Mouse (Mus musculus) embryonic facial prominence, embryonic 14.5 days (tissue): Measurements from ENCODE around the gene Wdfy4. TPM values are rescaled to one million over a fixed set of nuclear protein-coding genes. Genes with fewer than 3 reads are reported as not detected.
A peak's percentile ranks its signal among the peaks of the same experiment; 100 is the strongest.

Source experiments
- ATAC-seq: fragments of 200-750 bp; cut with Nextera tagmentation; 2 replicates; pipeline ENCODE4 v1.8.0; 2017; ENCODE audit warnings: low read depth, moderate number of reproducible peaks, moderate TSS enrichment
- DNase-seq: peaks from one replicate; pipeline ENCODE4 v3.0.0-alpha.2; 2015; ENCODE audit warnings: low spot score
- H3K27ac ChIP-seq: fragments of 300-500 bp; sonication (generic); replicated peaks from 2 replicates; pipeline ENCODE4 v1.5.1; 2014; ENCODE audit warnings: low read depth, mild to moderate bottlenecking, low read length, moderate library complexity
- H3K27me3 ChIP-seq: fragments of 300-500 bp; sonication (generic); replicated peaks from 2 replicates; pipeline ENCODE4 v1.6.1; 2014; ENCODE audit warnings: low read length; ENCODE audit not compliant: control insufficient read depth, insufficient read depth
- H3K36me3 ChIP-seq: fragments of 300-500 bp; sonication (generic); 2 replicates; pipeline ENCODE4 v1.6.1; 2014; ENCODE audit warnings: low read length, mixed read lengths; ENCODE audit not compliant: control insufficient read depth, insufficient read depth
- H3K4me1 ChIP-seq: fragments of 300-500 bp; sonication (generic); 2 replicates; pipeline ENCODE4 v1.6.1; 2014; ENCODE audit warnings: antibody characterized with exemption, low read length; ENCODE audit not compliant: control insufficient read depth, insufficient read depth
- H3K4me2 ChIP-seq: fragments of 300-500 bp; sonication (generic); 2 replicates; pipeline ENCODE4 v1.6.1; 2014; ENCODE audit warnings: low read depth, mild to moderate bottlenecking, low read length, moderate library complexity, mixed read lengths
- H3K4me3 ChIP-seq: fragments of 300-500 bp; sonication (generic); 2 replicates; pipeline ENCODE4 v1.5.1; 2014; ENCODE audit warnings: low read depth, mild to moderate bottlenecking, low read length
- H3K9ac ChIP-seq: fragments of 300-500 bp; sonication (generic); 2 replicates; pipeline ENCODE4 v1.6.1; 2014; ENCODE audit warnings: low read depth, mild to moderate bottlenecking, low read length, moderate library complexity, mixed read lengths
- H3K9me3 ChIP-seq: fragments of 300-500 bp; sonication (generic); 2 replicates; pipeline ENCODE4 v1.6.1; 2016; ENCODE audit warnings: low read length; ENCODE audit not compliant: control insufficient read depth
- WGBS: fragments of 180-500 bp; shearing (Covaris S2); extraction: QIAGEN DNeasy Blood & Tissue Kit; methylation state at CpG from one replicate; pipeline ENCODE4 v1.1.7; 2014; 5-methylcytosine and 5-hydroxymethylcytosine counted together
- polyA plus RNA-seq: library from polyadenylated mRNA; unstranded; fragments of >200 nt; fragmentation: Nextera tagmentation; extraction: Ambion mirVana; gene quantifications from 2 replicates; pipeline ENCODE4 v1.2.1, GENCODE M21; 2014

The Wdfy4 gene
- polyA plus RNA-seq, 1 experiment from 2014 or later = 0.38 TPM

GRCm38 (mm10) chr14:32960481-32960880, 224.8 kb downstream of the Wdfy4 start:
- Histone ChIP-seq H3K27ac (no peak overlapping the region), H3K9ac (no peak overlapping the region), H3K4me1 (peaks cover 11% of the 10 kb centered on the region), H3K4me2 (no peak overlapping the region), H3K9me3 (no peaks in the 10 kb centered on the region), H3K4me3 (no peak overlapping the region), H3K27me3 (no peaks in the 10 kb centered on the region), H3K36me3 (no peaks in the 10 kb centered on the region)
- DNase-seq = peak; percentile 69
- peak; percentile 60; the same call in 1 of the 2 replicates for ATAC-seq
- WGBS = 45% methylated on average over 5 of the region's 5 CpGs

GRCm38 (mm10) chr14:32958671-32959070, 226.6 kb downstream of the Wdfy4 start:
- Histone ChIP-seq H3K36me3 (no peaks in the 10 kb centered on the region), H3K9ac (no peak overlapping the region), H3K4me2 (no peak overlapping the region), H3K4me1 (peaks cover 11% of the 10 kb centered on the region; the same call in 1 of the 2 replicates), H3K27ac (no peak overlapping the region), H3K4me3 (no peak overlapping the region), H3K27me3 (no peaks in the 10 kb centered on the region), H3K9me3 (no peaks in the 10 kb centered on the region)
- ATAC-seq (no peak), DNase-seq (no peak)
- 58% methylated on average over 8 of the region's 8 CpGs for WGBS

GRCm38 (mm10) chr14:32956486-32956885, 228.8 kb downstream of the Wdfy4 start:
- H3K4me1 ChIP-seq = peaks cover 4% of the 10 kb centered on the region; the same call in 1 of the 2 replicates
- no peaks in the 10 kb centered on the region for H3K36me3 ChIP-seq
- WGBS = 66% methylated on average over 8 of the region's 8 CpGs
- no peak overlapping the region for H3K9ac ChIP-seq
- H3K27ac ChIP-seq = no peak overlapping the region
- no peak overlapping the region for H3K4me3 ChIP-seq
- ATAC-seq (no peak), DNase-seq (no peak)
- no peaks in the 10 kb centered on the region for H3K9me3 ChIP-seq
- H3K4me2 ChIP-seq = no peak overlapping the region
- H3K27me3 ChIP-seq = no peaks in the 10 kb centered on the region

GRCm38 (mm10) chr14:32950312-32951301, 234.7 kb downstream of the Wdfy4 start:
- peak; percentile 86 for DNase-seq
- Histone ChIP-seq H3K4me2 (no peak overlapping the region), H3K4me1 (peaks cover 7% of the 10 kb centered on the region), H3K27me3 (no peaks in the 10 kb centered on the region), H3K9me3 (no peaks in the 10 kb centered on the region), H3K36me3 (no peaks in the 10 kb centered on the region), H3K4me3 (no peak overlapping the region), H3K27ac (0 out of 2 replicates have a peak overlapping the region, but pooled peaks have one; percentile 11), H3K9ac (no peak overlapping the region)
- ATAC-seq = peak; percentile 92
- WGBS = 47% methylated on average over 20 of the region's 20 CpGs

DNA sequence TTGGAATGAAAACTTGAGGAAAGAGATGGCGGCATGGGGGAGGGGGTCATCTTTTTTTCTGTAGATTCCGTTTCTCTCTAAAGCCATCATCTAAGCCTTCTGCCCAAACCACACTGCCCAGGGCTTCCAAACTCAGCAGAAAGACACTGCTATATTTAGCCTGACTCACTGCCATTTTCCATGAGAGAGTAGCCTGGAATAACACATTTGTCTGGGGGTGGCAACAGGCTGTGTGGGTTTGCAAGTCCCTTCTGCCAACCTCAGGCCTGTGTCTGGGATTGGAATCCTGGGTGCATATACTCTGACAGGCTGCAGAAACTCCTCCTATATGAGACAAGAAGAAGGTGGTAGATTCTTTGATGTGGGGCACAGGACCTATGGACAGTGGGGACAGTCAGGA, 237.8 kb downstream of the Wdfy4 start:
- DNase-seq = no peak
- no peak overlapping the region for H3K4me2 ChIP-seq
- H3K9ac ChIP-seq = no peak overlapping the region
- no peaks in the 10 kb centered on the region for H3K27me3 ChIP-seq
- H3K4me3 ChIP-seq = no peak overlapping the region
- WGBS = 87% methylated on average over 2 of the region's 2 CpGs
- ATAC-seq = no peak
- H3K27ac ChIP-seq = no peak overlapping the region
- no peaks in the 10 kb centered on the region for H3K9me3 ChIP-seq
- no peaks in the 10 kb centered on the region for H3K36me3 ChIP-seq
- peaks cover 7% of the 10 kb centered on the region for H3K4me1 ChIP-seq

DNA sequence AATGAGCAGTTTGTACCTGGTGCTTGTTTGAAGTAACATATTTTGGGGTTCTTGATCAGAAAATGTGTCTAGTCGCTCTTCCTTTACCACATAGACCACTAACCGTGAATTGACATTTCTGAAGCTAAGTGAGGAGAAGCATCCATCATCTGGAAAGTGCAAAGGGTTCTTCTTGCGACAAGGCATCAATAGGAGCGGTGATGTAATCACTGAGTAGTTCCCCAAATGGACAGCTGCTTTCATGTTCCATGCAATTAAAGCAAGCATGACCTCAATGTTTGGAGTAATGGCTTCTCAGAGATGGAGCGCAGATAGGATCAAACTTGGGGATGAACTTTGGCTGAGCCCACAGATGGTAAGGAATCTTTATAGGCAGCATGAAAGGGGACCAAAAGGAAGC, 246.1 kb downstream of the Wdfy4 start:
- H3K4me3 ChIP-seq = no peak overlapping the region
- no peaks in the 10 kb centered on the region for H3K9me3 ChIP-seq
- ATAC-seq (no peak), DNase-seq (no peak)
- no peaks in the 10 kb centered on the region for H3K36me3 ChIP-seq
- no peak overlapping the region for H3K9ac ChIP-seq
- no peak overlapping the region for H3K27ac ChIP-seq
- no peaks in the 10 kb centered on the region for H3K27me3 ChIP-seq
- 83% methylated on average over 5 of the region's 5 CpGs for WGBS
- H3K4me2 ChIP-seq = no peak overlapping the region
- no peaks in the 10 kb centered on the region for H3K4me1 ChIP-seq

DNA sequence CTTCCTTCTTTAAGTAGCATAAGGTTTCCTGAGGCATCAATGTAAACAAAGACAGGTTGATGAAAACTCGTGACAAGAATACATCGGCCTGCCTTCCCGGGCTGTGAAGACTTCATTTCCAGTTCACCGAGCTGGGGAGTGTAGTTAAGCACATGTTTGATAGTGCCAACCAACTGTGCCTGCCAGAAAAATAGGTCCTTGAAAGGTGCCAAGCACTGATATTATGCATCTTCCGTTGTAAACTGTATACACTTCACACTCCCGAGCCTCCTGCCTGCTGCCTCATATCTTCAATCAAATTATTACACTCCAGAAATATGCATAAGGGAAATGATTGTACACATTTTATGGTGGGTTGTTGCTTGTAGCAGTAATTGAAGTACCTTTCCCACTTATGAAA, 251.2 kb downstream of the Wdfy4 start:
- no peak for ATAC-seq

DNA sequence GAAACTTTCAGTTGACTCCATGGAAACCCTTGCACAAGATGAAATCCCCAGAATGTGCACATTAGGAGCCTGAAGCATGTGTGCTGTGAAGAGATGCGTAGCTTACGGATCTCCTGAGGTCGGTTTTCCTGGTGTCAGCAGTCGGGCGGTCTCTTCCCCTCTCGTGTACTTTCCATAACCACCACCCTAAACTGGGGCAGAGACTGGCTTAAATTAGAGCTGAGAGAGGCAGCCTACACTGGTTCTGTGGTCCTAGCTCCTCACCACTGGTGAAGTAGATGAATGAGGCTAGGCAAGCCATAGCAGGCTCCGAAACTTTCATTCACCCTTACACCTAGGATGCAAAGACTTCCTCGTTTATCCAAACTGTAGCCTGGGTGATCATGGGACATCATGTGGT, 253.1 kb downstream of the Wdfy4 start:
- WGBS = 81% methylated on average over 8 of the region's 8 CpGs

More for the DNA sequence above, 251.2 kb downstream of the Wdfy4 start:
- Histone ChIP-seq H3K9me3 (no peaks in the 10 kb centered on the region), H3K9ac (no peak overlapping the region), H3K36me3 (no peaks in the 10 kb centered on the region), H3K4me3 (no peak overlapping the region), H3K27ac (no peak overlapping the region), H3K4me1 (no peaks in the 10 kb centered on the region), H3K27me3 (no peaks in the 10 kb centered on the region; the same call in 1 of the 2 replicates), H3K4me2 (no peak overlapping the region)
- 75% methylated on average over 6 of the region's 6 CpGs for WGBS
- DNase-seq = no peak

More for the DNA sequence above, 253.1 kb downstream of the Wdfy4 start:
- ATAC-seq (no peak), DNase-seq (peak; percentile 7)
- Histone ChIP-seq H3K4me2 (no peak overlapping the region), H3K9me3 (no peaks in the 10 kb centered on the region), H3K4me1 (no peaks in the 10 kb centered on the region), H3K36me3 (no peaks in the 10 kb centered on the region), H3K27me3 (no peaks in the 10 kb centered on the region; the same call in 1 of the 2 replicates), H3K9ac (no peak overlapping the region), H3K4me3 (no peak overlapping the region), H3K27ac (no peak overlapping the region)
